Mouse (Mus musculus) heart, embryonic 10.5 days (tissue): ENCODE results near the gene Rnf6. TPM values are rescaled to one million over a fixed set of nuclear protein-coding genes. Genes with fewer than 3 reads are reported as not detected.
A peak's percentile ranks its signal among the peaks of the same experiment; 100 is the strongest.

ENCODE experiments used
- DNase-seq: peaks from one replicate; pipeline ENCODE4 v3.0.0-alpha.2; 2017; ENCODE audit warnings: low spot score
- H3K27ac ChIP-seq: fragments of 300-500 bp; sonication (generic); 2 replicates; pipeline ENCODE4 v1.5.1; 2016; ENCODE audit warnings: mild to moderate bottlenecking
- H3K27me3 ChIP-seq: fragments of 300-500 bp; sonication (generic); 2 replicates; pipeline ENCODE4 v1.6.1; 2016; ENCODE audit warnings: mild to moderate bottlenecking; ENCODE audit not compliant: poor library complexity, insufficient read depth, severe bottlenecking
- H3K36me3 ChIP-seq: fragments of 300-500 bp; sonication (generic); 2 replicates; pipeline ENCODE4 v1.6.1; 2016; ENCODE audit warnings: mild to moderate bottlenecking, moderate library complexity
- H3K4me1 ChIP-seq: fragments of 300-500 bp; sonication (generic); 2 replicates; pipeline ENCODE4 v1.6.1; 2016; ENCODE audit warnings: mild to moderate bottlenecking
- H3K4me3 ChIP-seq: fragments of 300-500 bp; sonication (generic); 2 replicates; pipeline ENCODE4 v1.5.1; 2016; ENCODE audit warnings: mild to moderate bottlenecking, moderate library complexity
- H3K9me3 ChIP-seq: fragments of 300-500 bp; sonication (generic); 2 replicates; pipeline ENCODE4 v1.6.1; 2016; ENCODE audit warnings: mild to moderate bottlenecking, moderate library complexity
- WGBS: fragments of 180-500 bp; shearing (Covaris S2); methylation state at CpG from one replicate; pipeline ENCODE4 v1.1.7; 2016; 5-methylcytosine and 5-hydroxymethylcytosine counted together
- polyA plus RNA-seq: library from polyadenylated mRNA; unstranded; fragments of >200 nt; fragmentation: Nextera tagmentation; extraction: Ambion mirVana; gene quantifications from 2 replicates; pipeline ENCODE4 v1.2.1, GENCODE M21; 2016

Gene Rnf6
- polyA plus RNA-seq, 1 experiment from 2014 or later: 41.1 TPM

DNA sequence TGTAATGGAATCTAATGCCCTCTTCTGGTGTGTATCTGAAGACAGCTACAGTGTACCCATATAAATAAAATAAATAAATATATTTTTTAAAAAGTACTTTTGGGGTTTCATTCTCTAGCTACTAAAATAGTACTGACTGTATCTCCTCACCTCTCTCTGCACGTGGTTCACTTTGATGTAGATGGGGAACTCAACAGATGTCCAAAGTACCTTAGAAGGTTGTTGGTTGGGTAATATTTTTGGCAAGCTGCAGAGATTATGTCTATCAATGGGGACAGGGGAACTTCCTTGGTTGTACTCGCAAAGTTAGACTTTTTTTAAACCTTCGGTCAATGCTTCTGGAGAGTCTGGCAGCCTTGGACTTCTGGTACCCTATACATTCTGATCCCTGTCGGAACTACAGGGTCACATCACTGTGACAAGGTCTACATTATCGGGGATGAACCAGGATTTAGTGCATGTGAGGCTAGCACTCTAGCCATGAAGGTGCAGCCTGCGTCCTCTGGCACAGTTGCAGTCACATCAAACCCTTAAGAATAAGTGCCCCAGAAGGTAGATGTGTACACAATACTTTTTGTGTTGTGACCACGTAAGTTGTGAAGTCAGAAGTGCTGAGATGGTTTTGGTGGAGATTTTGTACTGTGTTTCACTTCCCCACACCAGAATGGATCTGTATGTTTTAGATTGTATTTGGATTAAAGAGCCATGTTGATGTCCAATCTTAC, 24.5 kb upstream of the Rnf6 start:
- H3K4me1 ChIP-seq: peaks cover 33% of the 10 kb centered on the region
- WGBS: 89% methylated on average over 7 of the region's 7 CpGs

DNA sequence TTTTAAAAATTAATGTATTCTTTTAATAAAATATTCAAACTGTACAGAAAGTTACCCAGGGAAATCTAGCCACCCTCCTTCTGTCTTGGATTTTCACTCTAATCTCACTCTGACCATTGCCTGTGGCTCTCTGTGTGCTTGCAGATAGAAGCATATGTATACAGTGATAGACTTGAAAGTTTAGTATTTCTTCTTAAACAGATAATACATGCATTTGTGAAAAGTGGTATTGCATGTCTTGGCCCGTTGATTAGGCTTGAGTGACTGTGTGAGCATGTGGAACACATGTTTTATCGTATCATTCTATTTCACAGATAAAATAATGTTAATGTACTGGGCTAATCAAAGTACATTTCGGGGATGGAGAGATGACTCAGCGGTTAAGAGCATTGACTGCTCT, 23.8 kb upstream of the Rnf6 start:
- H3K36me3 ChIP-seq: peaks cover 6% of the 10 kb centered on the region; the same call in 1 of the 2 replicates
- peaks cover 27% of the 10 kb centered on the region for H3K4me1 ChIP-seq
- WGBS: 87% methylated on average over 4 of the region's 4 CpGs
- no peak for DNase-seq
- H3K4me3 ChIP-seq: no peak overlapping the region
- no peak overlapping the region for H3K27ac ChIP-seq
- H3K27me3 ChIP-seq: no peaks in the 10 kb centered on the region
- H3K9me3 ChIP-seq: no peaks in the 10 kb centered on the region

More for the DNA sequence above, 24.5 kb upstream of the Rnf6 start:
- Histone ChIP-seq H3K9me3 (no peaks in the 10 kb centered on the region), H3K27ac (no peak overlapping the region), H3K4me3 (no peak overlapping the region), H3K36me3 (peaks cover 6% of the 10 kb centered on the region; the same call in 1 of the 2 replicates), H3K27me3 (no peaks in the 10 kb centered on the region)
- no peak for DNase-seq

DNA sequence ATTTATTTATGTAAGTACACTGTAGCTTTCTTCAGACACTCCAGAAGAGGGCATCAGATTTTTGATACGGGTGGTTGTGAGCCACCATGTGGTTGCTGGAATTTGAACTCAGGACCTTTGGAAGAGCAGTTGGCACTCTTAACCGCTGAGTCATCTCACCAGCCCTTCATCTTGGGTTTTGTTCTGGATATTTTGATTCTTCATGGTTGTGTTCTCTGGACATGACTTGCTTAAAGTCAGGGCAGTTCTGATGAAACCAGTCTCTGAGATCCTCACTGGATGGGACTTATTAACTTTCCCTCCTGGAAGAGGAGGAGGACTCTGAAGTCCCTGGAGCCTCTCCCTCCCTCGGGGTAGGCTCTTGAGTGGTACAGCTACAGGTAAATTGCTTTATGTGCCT, 19.8 kb upstream of the Rnf6 start:
- peaks cover 23% of the 10 kb centered on the region for H3K4me1 ChIP-seq
- no peak for DNase-seq
- H3K4me3 ChIP-seq: no peak overlapping the region
- 0 out of 2 replicates have a peak, but pooled peaks cover 3% of the 10 kb centered on the region for H3K36me3 ChIP-seq
- no peaks in the 10 kb centered on the region for H3K9me3 ChIP-seq
- no peak overlapping the region for H3K27ac ChIP-seq
- no peaks in the 10 kb centered on the region for H3K27me3 ChIP-seq
- WGBS: 90% methylated on average over 3 of the region's 3 CpGs

DNA sequence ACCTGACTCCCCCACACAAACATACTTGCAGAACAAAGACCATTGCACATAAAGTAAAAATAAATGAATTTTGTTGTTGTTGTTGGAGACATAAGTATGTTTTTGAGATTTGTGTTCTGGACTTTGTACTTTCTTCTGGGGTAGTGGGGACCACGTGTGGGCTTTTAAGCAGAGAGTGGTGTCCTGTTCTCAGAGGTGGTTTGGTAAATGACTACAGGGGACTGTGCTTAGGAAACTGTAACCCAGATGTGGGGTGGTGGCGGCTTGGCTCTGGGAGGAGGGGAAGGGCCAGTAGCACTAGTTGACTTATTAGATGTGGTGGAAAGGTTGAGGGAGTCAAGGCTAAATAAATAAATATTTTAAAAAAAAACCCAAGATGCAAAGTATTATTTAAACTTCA, 19.4 kb upstream of the Rnf6 start:
- no peaks in the 10 kb centered on the region for H3K9me3 ChIP-seq
- WGBS: 85% methylated on average over 2 of the region's 2 CpGs
- no peak overlapping the region for H3K4me3 ChIP-seq
- peaks cover 23% of the 10 kb centered on the region for H3K4me1 ChIP-seq
- no peaks in the 10 kb centered on the region for H3K27me3 ChIP-seq
- no peak for DNase-seq
- no peak overlapping the region for H3K27ac ChIP-seq
- 0 out of 2 replicates have a peak, but pooled peaks cover 3% of the 10 kb centered on the region for H3K36me3 ChIP-seq

DNA sequence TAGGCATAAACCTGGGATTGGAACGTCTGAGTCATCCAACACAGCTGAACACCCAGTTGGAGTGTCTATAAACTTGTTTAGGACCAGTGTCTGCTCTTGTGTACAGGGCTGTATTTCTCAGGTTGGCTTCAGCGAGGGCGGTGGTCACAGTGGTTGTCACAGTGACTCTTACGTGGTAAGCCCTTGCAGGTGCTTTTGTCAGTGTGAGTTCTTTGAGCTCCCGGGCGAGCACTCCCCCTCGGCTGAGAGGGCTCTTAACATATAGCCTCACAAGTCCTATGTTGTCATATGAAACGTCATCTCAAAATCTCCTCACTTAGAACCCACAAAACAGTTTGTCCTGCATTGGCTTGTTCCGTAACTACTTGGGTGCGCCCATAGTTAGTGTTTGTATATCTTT, 16.9 kb upstream of the Rnf6 start:
- DNase-seq: no peak
- Histone ChIP-seq H3K9me3 (no peaks in the 10 kb centered on the region), H3K36me3 (0 out of 2 replicates have a peak, but pooled peaks cover 3% of the 10 kb centered on the region), H3K4me3 (no peak overlapping the region), H3K4me1 (peaks cover 19% of the 10 kb centered on the region), H3K27ac (no peak overlapping the region), H3K27me3 (no peaks in the 10 kb centered on the region)
- WGBS: 84% methylated on average over 10 of the region's 10 CpGs

DNA sequence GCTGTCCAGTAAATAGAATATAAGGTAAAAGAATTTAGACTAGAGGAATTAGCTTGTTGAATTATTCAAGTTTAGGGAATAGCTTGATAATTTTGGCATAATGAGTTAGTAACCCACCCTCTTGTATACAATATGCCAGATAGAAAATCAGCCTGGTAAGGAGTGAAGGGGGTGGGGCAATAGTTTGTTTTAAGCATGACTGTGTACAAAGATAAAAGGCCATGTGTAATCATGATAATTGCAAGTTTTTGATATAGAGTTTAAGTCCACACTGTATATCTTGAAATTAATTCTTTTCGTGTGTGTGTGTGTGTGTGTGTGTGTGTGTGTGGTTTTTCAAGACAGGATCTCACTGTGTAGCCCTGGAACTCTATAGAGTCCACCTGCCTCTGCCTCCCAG, 13.0 kb upstream of the Rnf6 start:
- no peak overlapping the region for H3K27ac ChIP-seq
- no peaks in the 10 kb centered on the region for H3K27me3 ChIP-seq
- H3K36me3 ChIP-seq: 0 out of 2 replicates have a peak, but pooled peaks cover 3% of the 10 kb centered on the region
- H3K4me1 ChIP-seq: peaks cover 23% of the 10 kb centered on the region
- no peak for DNase-seq
- no peak overlapping the region for H3K4me3 ChIP-seq
- H3K9me3 ChIP-seq: no peaks in the 10 kb centered on the region
- 84% methylated on average over 1 of the region's 1 CpGs for WGBS

DNA sequence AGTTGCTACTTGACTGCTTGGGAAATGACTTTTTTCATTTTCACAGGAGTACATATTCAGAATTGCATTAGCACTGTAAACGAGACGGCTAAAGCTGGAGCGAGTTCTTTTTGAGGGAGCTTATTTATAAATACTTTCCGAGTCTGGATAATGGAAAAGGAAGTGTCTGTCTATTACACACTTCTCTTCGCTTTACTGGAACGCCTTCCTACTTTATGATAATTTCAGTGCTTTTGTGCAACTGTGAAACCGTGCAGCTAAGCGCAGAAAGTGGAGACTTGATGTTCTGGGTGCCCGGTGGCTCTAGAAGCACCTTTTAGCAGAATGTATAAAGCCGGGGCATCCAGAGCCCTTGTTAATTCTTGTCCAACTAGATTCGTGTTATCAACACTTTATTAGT, 11.5 kb upstream of the Rnf6 start:
- H3K27ac ChIP-seq: no peak overlapping the region
- H3K4me3 ChIP-seq: peak overlapping the region; percentile 83
- H3K9me3 ChIP-seq: no peaks in the 10 kb centered on the region
- peaks cover 18% of the 10 kb centered on the region for H3K4me1 ChIP-seq
- H3K36me3 ChIP-seq: 0 out of 2 replicates have a peak, but pooled peaks cover 3% of the 10 kb centered on the region
- 71% methylated on average over 11 of the region's 11 CpGs for WGBS
- no peak for DNase-seq
- H3K27me3 ChIP-seq: no peaks in the 10 kb centered on the region

DNA sequence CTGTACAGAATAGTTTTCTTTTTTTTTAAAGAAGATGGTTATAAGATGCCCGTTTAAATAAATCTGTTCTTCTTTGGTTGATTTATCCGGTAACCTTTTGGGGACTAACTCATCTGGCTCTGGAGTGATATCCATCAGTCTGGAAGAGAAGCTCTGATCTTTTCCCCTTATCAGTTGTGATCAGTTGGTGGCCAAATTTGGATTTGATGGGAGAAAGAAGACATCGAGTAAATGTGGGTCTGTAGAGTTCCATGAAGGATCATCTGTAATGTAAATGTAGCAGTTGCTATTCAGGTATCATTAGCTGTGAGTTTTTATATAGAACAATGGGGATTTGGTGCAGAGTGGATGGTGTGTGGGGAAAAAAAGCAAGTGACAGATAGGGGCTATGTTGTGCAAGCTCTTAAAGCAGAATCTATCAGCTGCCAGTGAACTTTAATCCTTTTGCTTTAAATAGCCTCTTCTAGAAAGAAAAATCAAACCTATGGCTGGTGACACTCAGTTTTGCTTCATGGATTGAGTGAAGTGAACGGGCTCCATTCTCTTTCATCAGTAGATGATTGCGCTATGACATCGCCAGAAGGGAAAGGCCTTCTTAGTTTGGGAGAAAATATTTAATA, 10.8 kb upstream of the Rnf6 start:
- WGBS: 41% methylated on average over 6 of the region's 6 CpGs
- Histone ChIP-seq H3K4me1 (peaks cover 11% of the 10 kb centered on the region), H3K9me3 (no peaks in the 10 kb centered on the region), H3K4me3 (peak overlapping the region; percentile 83), H3K27ac (peak overlapping the region; percentile 96), H3K36me3 (no peaks in the 10 kb centered on the region), H3K27me3 (no peaks in the 10 kb centered on the region)
- DNase-seq: no peak

DNA sequence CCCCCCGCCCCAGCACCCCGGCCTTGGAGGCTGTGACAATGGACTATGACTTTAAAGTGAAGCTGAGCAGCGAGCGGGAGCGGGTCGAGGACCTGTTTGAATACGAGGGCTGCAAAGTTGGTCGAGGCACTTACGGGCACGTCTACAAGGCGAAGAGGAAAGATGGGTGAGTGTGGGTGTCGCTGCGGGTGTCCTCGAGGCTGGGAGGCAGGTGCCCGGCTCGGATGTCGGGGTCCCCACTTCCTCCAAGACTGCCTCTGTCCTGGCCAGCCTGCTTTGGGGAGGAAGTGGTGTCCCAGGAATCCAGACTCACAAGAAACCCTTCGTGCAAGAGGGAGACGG, 10.3 kb upstream of the Rnf6 start:
- DNase-seq: peak; percentile 83
- H3K4me1 ChIP-seq: peaks cover 9% of the 10 kb centered on the region
- H3K27ac ChIP-seq: peak overlapping the region; percentile 96
- no peaks in the 10 kb centered on the region for H3K36me3 ChIP-seq
- H3K27me3 ChIP-seq: no peaks in the 10 kb centered on the region
- peak overlapping the region; percentile 83 for H3K4me3 ChIP-seq
- H3K9me3 ChIP-seq: no peaks in the 10 kb centered on the region
- WGBS: under 1% methylated on average over 19 of the region's 19 CpGs

DNA sequence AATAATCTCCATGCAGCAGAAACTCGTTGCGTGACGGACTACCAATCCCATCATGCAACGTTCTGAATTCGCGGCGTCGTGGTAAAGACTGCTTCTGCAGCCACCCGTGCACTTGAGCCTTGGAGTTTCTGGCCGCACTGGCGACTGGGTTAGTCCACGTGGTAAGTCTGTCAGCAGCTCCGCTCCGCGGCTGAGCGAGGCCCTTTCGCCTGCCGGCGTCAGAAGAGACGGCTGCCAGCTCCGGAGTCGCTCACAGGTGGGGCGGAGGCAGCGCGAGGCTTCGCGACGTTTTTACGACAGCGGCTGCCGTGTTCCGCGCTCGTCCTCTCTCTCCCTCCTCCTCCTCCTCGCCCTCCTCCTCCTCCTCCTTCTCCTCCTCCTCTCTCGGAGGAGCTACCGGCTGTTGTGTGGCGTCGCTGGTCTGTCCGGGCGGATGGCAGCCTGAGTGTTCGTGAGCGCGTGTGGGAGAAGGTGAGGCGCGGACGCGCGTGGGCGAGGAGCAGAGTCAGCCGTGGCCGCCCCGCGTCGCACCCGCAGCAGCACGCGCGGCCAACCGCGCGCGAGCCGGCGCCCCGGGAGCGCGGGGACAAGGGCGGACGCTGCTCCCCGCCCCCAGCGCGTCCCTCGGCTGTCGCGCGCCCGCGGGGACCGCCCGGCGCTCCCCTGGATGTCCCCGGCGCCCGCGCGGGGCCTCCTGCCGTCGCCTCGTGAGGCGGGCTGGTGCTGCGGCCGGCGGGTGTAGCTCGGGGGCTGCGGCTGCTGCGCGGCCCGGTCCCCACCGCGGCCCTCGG, 9.7 kb upstream of the Rnf6 start, which contains the start of gene Cdk8:
Gene Cdk8 (plus strand): TSS at position 367 of the 791 bp plus-strand sequence.
- under 1% methylated on average over 81 of the region's 102 CpGs for WGBS
- Histone ChIP-seq H3K36me3 (no peaks in the 10 kb centered on the region), H3K4me1 (peaks cover 9% of the 10 kb centered on the region), H3K27me3 (no peaks in the 10 kb centered on the region), H3K9me3 (no peaks in the 10 kb centered on the region), H3K4me3 (peak within 1 kb of the TSS; percentile 83), H3K27ac (peak within 1 kb of the TSS; percentile 96)
- DNase-seq: peak; percentile 97

DNA sequence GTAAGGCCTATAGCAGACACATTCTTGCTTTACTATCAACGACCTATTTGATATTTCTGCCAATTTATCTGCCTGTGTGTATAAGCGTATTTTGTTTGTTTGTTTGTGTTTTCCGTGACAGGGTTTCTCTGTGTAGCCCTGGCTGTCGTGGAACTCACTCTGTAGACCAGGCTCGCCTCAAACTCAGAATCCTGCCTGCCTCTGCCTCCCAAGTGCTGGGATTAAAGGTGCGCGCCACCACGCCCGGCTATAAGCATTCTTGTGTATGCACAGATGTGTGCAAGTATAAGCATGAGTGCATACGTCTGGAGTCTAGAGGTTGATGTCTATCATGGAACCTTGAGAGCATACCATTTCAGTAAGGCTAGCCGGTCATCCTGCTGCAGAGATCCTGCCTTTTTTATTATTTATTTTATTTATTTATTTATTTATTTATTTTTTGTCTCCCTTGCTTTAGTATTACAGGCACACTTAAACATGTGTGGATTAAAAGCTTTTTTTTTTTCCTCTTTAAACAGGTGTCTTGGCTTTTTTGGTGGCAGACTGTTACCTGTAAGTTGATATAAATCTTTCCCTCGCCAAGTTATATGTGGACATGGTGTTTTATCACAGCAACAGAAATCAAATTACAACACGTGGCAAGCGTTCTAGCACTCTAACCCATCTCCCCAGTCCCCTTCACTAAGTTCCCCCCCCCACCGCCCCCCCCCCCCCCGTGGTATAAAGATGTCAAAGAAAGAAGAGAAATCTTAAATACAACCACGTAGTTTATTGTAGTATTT, 8.7 kb upstream of the Rnf6 start:
- Histone ChIP-seq H3K4me1 (peaks cover 9% of the 10 kb centered on the region), H3K36me3 (no peaks in the 10 kb centered on the region), H3K27ac (peak overlapping the region; percentile 96), H3K27me3 (no peaks in the 10 kb centered on the region), H3K4me3 (peak overlapping the region; percentile 83), H3K9me3 (no peaks in the 10 kb centered on the region)
- WGBS: 57% methylated on average over 17 of the region's 17 CpGs
- DNase-seq: no peak

DNA sequence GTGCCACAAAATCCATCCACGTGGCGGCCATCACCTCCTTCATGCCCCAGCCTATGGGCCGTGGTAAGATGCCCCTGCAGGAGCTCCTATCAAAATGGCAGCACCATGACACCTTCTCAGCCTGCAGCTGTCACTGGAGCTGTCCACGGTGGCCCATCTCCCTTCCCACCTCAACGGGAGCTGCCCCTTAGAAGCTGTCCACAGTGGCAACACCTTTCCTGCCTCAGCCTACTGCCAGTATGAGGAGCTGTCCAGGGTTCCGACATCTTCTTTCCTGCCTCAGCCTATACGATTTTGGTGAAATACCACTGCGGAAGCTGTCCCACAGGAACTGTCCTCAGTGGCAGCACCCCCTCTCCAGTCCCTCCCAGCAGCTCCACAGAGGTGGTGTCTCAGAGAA, 6.1 kb upstream of the Rnf6 start:
- WGBS: 80% methylated on average over 8 of the region's 8 CpGs
- Histone ChIP-seq H3K4me3 (no peak overlapping the region), H3K9me3 (no peaks in the 10 kb centered on the region), H3K27ac (no peak overlapping the region), H3K4me1 (peaks cover 4% of the 10 kb centered on the region; the same call in 1 of the 2 replicates), H3K36me3 (no peaks in the 10 kb centered on the region), H3K27me3 (no peaks in the 10 kb centered on the region)
- DNase-seq: no peak
